Mouse (Mus musculus) lung, postnatal 0 days (tissue): ENCODE data around the gene Cul7. TPM values are rescaled to one million over a fixed set of nuclear protein-coding genes. Genes with fewer than 3 reads are reported as not detected.

Source experiments
- ATAC-seq: fragments of 200-750 bp; cut with Nextera tagmentation; 2 replicates; pipeline ENCODE4 v1.8.0; 2017; ENCODE audit warnings: moderate library complexity
- DNase-seq: peaks from one replicate; pipeline ENCODE4 v3.0.0-alpha.2; 2016; ENCODE audit warnings: low spot score
- H3K27ac ChIP-seq: fragments of 300-500 bp; sonication (generic); 2 replicates; pipeline ENCODE4 v1.5.1; 2014; ENCODE audit warnings: antibody characterized with exemption, mild to moderate bottlenecking, low read length, mixed read lengths
- H3K27me3 ChIP-seq: fragments of 300-500 bp; sonication (generic); replicated peaks from 2 replicates; pipeline ENCODE4 v1.6.1; 2014; ENCODE audit warnings: low read length, mixed read lengths; ENCODE audit not compliant: insufficient read depth
- H3K36me3 ChIP-seq: fragments of 300-500 bp; sonication (generic); 2 replicates; pipeline ENCODE4 v1.6.1; 2014; ENCODE audit warnings: low read length, mixed read lengths; ENCODE audit not compliant: insufficient read depth
- H3K4me1 ChIP-seq: fragments of 300-500 bp; sonication (generic); 2 replicates; pipeline ENCODE4 v1.6.1; 2014; ENCODE audit warnings: antibody characterized with exemption, low read depth, low read length, mixed read lengths; ENCODE audit not compliant: insufficient read depth
- H3K4me2 ChIP-seq: fragments of 300-500 bp; sonication (generic); replicated peaks from 2 replicates; pipeline ENCODE4 v1.6.1; 2014; ENCODE audit warnings: low read depth, mild to moderate bottlenecking, low read length, moderate library complexity, mixed read lengths
- H3K4me3 ChIP-seq: fragments of 300-500 bp; sonication (generic); 2 replicates; pipeline ENCODE4 v1.5.1; 2014; ENCODE audit warnings: low read depth, low read length
- H3K9ac ChIP-seq: fragments of 300-500 bp; sonication (generic); replicated peaks from 2 replicates; pipeline ENCODE4 v1.6.1; 2014; ENCODE audit warnings: low read depth, mild to moderate bottlenecking
- H3K9me3 ChIP-seq: fragments of 300-500 bp; sonication (generic); 2 replicates; pipeline ENCODE4 v1.6.1; 2016; ENCODE audit warnings: low read length, mixed read lengths
- CTCF ChIP-seq: IDR thresholded peaks from 2 replicates; pipeline ENCODE4 v1.5.1; 2016; ENCODE audit warnings: antibody characterized with exemption, mild to moderate bottlenecking
- EP300 ChIP-seq: IDR thresholded peaks from 2 replicates; pipeline ENCODE4 v1.6.1; 2016; ENCODE audit warnings: antibody characterized with exemption, mild to moderate bottlenecking, control low read depth
- WGBS: fragments of 180-500 bp; shearing (Covaris S2); extraction: QIAGEN DNeasy Blood & Tissue Kit; methylation state at CpG from one replicate; pipeline ENCODE4 v1.1.7; 2014; 5-methylcytosine and 5-hydroxymethylcytosine counted together
- polyA plus RNA-seq: library from polyadenylated mRNA; unstranded; fragments of >200 nt; fragmentation: Nextera tagmentation; extraction: Ambion mirVana; gene quantifications from 2 replicates; pipeline ENCODE4 v1.2.1, GENCODE M21; 2015

Gene Cul7
- polyA plus RNA-seq, 1 experiment from 2014 or later: 21.8 TPM

DNA sequence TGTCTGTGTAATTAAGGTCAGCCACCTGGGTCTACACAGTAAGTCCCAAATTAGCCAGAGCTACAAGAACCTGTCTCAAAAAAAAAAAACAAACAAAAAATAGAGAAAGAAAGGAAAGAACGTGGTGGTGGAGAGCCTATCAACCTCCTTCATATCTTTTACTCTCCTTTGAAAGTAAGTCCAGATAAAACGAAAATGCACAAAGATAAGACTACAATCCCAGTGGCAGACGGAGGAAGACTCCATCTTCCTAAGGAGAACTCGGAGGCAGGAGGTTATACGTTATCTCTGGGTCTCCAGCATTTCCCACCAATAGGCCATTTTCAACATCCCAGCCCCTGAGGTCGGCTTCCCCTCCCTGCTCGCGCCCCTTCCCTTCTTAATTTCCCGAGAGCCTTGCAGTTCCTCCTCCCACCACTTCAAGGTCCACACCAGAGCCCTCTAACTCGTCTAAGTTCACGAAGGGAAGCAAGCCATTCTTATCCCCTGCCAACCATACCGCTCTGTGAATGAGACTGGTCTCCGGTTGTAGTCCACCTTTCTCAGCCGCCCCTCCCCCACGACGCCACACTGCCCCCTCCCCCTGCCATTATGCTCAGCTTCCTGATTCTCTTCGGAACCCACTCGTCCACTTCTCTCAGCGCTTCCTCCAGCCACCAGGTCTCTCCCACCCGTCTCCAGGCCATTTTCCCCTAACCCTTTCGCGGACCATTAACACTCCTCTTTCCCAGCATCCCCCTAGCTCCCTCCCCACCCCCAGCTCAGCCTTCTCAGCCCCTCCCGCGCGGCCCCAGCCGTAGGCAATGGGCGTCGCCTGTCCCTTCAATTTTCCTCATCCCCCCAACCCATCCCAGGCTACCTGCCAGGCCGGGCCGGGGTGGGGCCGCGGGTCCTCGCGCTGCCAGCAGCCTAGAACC is 30.0 kb downstream of the Cul7 start:
- Histone ChIP-seq H3K9ac (peak overlapping the region; percentile 65), H3K4me2 (peak overlapping the region; percentile 81), H3K4me3 (peak overlapping the region; percentile 90), H3K27ac (peak overlapping the region; percentile 89), H3K9me3 (no peaks in the 10 kb centered on the region), H3K4me1 (peaks cover 14% of the 10 kb centered on the region; the same call in 1 of the 2 replicates), H3K36me3 (peaks cover 30% of the 10 kb centered on the region; the same call in 1 of the 2 replicates), H3K27me3 (no peaks in the 10 kb centered on the region)
- TF ChIP-seq EP300 (no peak), CTCF (peak; percentile 55)
- ATAC-seq: peak; percentile 2
- peak; percentile 71 for DNase-seq
- 0% methylated on average over 33 of the region's 34 CpGs for WGBS

- Histone ChIP-seq H3K36me3 (peaks cover 31% of the 10 kb centered on the region; the same call in 1 of the 2 replicates), H3K4me1 (peaks cover 14% of the 10 kb centered on the region; the same call in 1 of the 2 replicates), H3K9ac (peak within 1 kb of the TSS; percentile 65), H3K4me2 (peak within 1 kb of the TSS; percentile 81), H3K4me3 (peak within 1 kb of the TSS; percentile 90), H3K27ac (peak within 1 kb of the TSS; percentile 89), H3K27me3 (no peaks in the 10 kb centered on the region), H3K9me3 (no peaks in the 10 kb centered on the region)
- ATAC-seq (peak; percentile 99), DNase-seq (peak; percentile 99)
- WGBS: 2% methylated on average over 48 of the region's 49 CpGs
- TF ChIP-seq EP300 (peak; percentile 31; the same call in 1 of the 2 replicates), CTCF (peak; percentile 36)
These were observed 30.7 kb downstream of the Cul7 start, which contains the start of gene Klhdc3 for GRCm38 (mm10) chr17:46680760-46681373. Klhdc3 (minus strand) TSS chr17:46680914.

- Histone ChIP-seq H3K9me3 (no peaks in the 10 kb centered on the region), H3K36me3 (peaks cover 26% of the 10 kb centered on the region; the same call in 1 of the 2 replicates), H3K4me1 (peaks cover 14% of the 10 kb centered on the region; the same call in 1 of the 2 replicates), H3K27ac (no peak overlapping the region), H3K4me3 (peak overlapping the region; percentile 90), H3K4me2 (peak overlapping the region; percentile 81), H3K9ac (peak overlapping the region; percentile 52; the same call in 1 of the 2 replicates), H3K27me3 (no peaks in the 10 kb centered on the region)
- no peak for TF ChIP-seq EP300
- no peak for TF ChIP-seq CTCF
- DNase-seq (no peak), ATAC-seq (no peak)
- WGBS: 23% methylated on average over 12 of the region's 12 CpGs
These were observed 31.5 kb downstream of the Cul7 start for GRCm38 (mm10) chr17:46681466-46682118.

DNA sequence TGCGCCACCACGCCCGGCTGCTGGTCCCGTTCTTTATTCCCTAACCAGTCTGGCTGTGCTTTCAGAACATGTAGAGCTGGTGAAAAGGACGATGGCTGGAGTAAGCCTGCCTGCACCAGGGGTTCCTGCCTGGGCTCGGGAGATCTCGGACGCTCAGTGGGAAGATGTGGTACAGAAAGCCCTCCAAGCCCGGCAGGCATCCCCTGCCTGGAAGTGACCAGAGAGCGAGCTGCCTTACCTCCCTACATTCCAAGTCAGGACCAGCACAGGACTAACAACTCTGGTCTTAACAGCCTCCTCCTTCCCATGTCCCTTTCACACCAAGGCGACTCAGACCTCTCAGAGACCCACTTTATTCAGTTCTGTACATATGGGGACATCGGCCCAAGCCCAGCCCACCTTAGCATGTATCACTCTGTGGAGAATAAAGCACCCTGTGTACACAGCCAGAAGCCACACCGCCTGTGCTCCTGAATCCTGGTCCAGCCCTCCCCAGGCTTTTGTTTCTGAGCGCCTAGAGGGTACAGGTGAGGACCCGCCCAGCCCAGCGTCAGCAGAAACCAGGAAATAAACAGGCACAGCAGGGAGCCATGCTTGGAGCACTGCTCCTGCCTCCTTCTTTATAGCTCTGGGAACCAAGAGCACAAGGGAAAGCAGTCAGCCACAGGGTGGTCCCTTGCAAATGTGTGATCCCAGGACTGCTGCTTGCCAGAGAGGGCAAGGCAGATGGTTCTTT is 32.7 kb downstream of the Cul7 start:
- WGBS: 79% methylated on average over 16 of the region's 16 CpGs
- no peak for TF ChIP-seq EP300
- TF ChIP-seq CTCF: no peak
- H3K4me2 ChIP-seq: no peak overlapping the region
- H3K4me1 ChIP-seq: peaks cover 14% of the 10 kb centered on the region; the same call in 1 of the 2 replicates
- no peaks in the 10 kb centered on the region for H3K9me3 ChIP-seq
- DNase-seq: no peak
- H3K4me3 ChIP-seq: no peak overlapping the region
- no peak overlapping the region for H3K27ac ChIP-seq
- no peaks in the 10 kb centered on the region for H3K27me3 ChIP-seq
- no peak overlapping the region for H3K9ac ChIP-seq
- ATAC-seq: no peak
- H3K36me3 ChIP-seq: peaks cover 22% of the 10 kb centered on the region; the same call in 1 of the 2 replicates

DNA sequence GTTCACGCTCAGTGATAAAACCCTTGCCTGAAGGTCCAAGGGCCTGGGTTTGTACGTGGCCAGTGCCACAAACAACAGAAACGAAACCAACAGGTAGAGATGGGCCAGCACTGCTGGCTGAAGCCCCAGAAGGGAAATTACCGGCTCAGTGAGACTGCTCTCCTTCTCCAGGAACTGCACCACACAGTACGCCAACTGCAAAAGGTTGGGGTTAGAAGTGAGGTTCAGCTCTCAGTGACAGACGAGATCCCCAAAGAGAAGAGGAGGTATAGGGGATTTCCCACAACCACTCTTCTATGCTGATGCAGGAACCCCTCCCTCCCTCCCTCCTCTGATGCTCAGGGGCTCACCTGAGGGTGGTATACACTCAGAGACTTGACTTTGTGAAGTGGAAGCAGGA is 35.8 kb downstream of the Cul7 start:
- TF ChIP-seq CTCF: no peak
- no peak for TF ChIP-seq EP300

More for the DNA sequence above, 35.8 kb downstream of the Cul7 start:
- Histone ChIP-seq H3K9ac (no peak overlapping the region), H3K4me3 (no peak overlapping the region), H3K27me3 (no peaks in the 10 kb centered on the region), H3K27ac (no peak overlapping the region), H3K9me3 (no peaks in the 10 kb centered on the region), H3K4me2 (no peak overlapping the region), H3K4me1 (peaks cover 4% of the 10 kb centered on the region; the same call in 1 of the 2 replicates), H3K36me3 (peaks cover 22% of the 10 kb centered on the region; the same call in 1 of the 2 replicates)
- ATAC-seq (no peak), DNase-seq (no peak)
- 90% methylated on average over 6 of the region's 6 CpGs for WGBS
